12 mouse cellular contexts compared by ENCODE assay signal in the genomic region with DNA sequence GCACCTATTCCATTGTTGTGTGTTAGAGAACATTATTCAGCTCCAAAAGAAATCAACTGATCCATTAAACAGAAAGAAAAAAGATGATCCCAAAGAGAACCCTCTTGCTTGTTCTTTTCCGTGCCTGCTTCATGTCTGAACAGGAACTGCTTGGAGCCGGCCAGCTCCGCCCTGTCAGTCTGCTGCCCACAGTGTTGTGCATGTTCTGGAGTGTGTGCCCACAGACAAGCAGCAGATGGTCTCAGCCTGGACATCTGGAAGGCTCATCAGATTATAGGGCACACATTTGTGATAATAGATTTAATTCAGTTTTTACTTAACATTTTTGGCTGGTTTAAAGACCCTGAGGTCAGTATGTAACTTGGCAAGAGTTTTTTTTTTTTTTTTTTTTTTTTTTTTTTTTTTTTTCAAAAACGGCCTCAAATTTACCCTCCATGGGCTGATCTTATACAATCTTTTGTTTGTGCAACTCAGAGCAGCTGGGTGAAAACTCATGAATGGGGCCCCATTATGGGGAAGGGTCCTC.
DNase-seq lines count a peak whose midpoint lies in the region; ATAC-seq lines count a peak whose summit lies in the region.
"Had no signal": no experiment of that assay in that cellular context is flagged by ENCODE, and none has a peak within 500 bp of the region (broad histone marks: within the 10 kb centered on the region; RNA-seq: fewer than 3 reads in every experiment).

No protein-coding gene starts in this region.

- DNase-seq in embryonic facial prominence, embryonic 14.5 days (ENCODE audit: low spot score), result no peak
- DNase-seq in embryonic facial prominence, embryonic 10.5 days (ENCODE audit: low spot score), result no peak
- DNase-seq in retina, postnatal 1 day, result peak; percentile 60
- DNase-seq in retina, embryonic 14.5 days (ENCODE audit: low spot score), result no peak
- peak; percentile 13 to 52 for DNase-seq in layer of hippocampus, adult 8-10 months (ENCODE audit: low spot score in 2 of 2)
- no peak for DNase-seq in thymus, postnatal 0 days (ENCODE audit: low spot score)
- DNase-seq: kidney, adult 18-20 months; lung, adult 2 months had no signal

- no peak overlapping the region for H3K9ac ChIP-seq in embryonic facial prominence, embryonic 14.5 days (ENCODE audit: low read depth, low read length)
- no peak overlapping the region for H3K9ac ChIP-seq in stomach, embryonic 15.5 days
- H3K9ac ChIP-seq: heart, embryonic 13.5 days; midbrain, embryonic 13.5 days had no signal

- no peak overlapping the region for H3K27ac ChIP-seq in embryonic facial prominence, embryonic 14.5 days (replicated peaks; ENCODE audit: low read depth, low read length)
- no peak overlapping the region for H3K27ac ChIP-seq in embryonic facial prominence, embryonic 10.5 days (replicated peaks)
- no peak overlapping the region for H3K27ac ChIP-seq in stomach, embryonic 15.5 days
- H3K27ac ChIP-seq: heart, embryonic 13.5 days; midbrain, embryonic 13.5 days had no signal

- no peak overlapping the region for H3K4me2 ChIP-seq in embryonic facial prominence, embryonic 14.5 days (ENCODE audit: low read depth, low read length)
- H3K4me2 ChIP-seq in stomach, embryonic 15.5 days, result no peak overlapping the region
- H3K4me2 ChIP-seq: heart, embryonic 13.5 days; midbrain, embryonic 13.5 days had no signal

- H3K9me3 ChIP-seq in embryonic facial prominence, embryonic 14.5 days (ENCODE audit: control insufficient read depth, low read length), result no peaks in the 10 kb centered on the region
- no peaks in the 10 kb centered on the region for H3K9me3 ChIP-seq in embryonic facial prominence, embryonic 10.5 days
- H3K9me3 ChIP-seq in stomach, embryonic 15.5 days, result no peaks in the 10 kb centered on the region
- H3K9me3 ChIP-seq: heart, embryonic 13.5 days; midbrain, embryonic 13.5 days had no signal

- peak; percentile 30; the same call in 1 of the 2 replicates for ATAC-seq in embryonic facial prominence, embryonic 14.5 days (ENCODE audit: low read depth)
- peak; percentile 43; the same call in 1 of the 2 replicates for ATAC-seq in stomach, embryonic 15.5 days (ENCODE audit: insufficient read depth, low FRiP score, low read depth)
- no peak for ATAC-seq in megakaryocyte-erythroid progenitor cell, adult 5-6 weeks (replicated peaks; ENCODE audit: low FRiP score, low TSS enrichment, poor library complexity, severe bottlenecking)
- ATAC-seq: midbrain, embryonic 13.5 days had no signal

- H3K36me3 ChIP-seq in embryonic facial prominence, embryonic 14.5 days (ENCODE audit: control insufficient read depth, insufficient read depth, low read length), result no peaks in the 10 kb centered on the region
- H3K36me3 ChIP-seq in embryonic facial prominence, embryonic 10.5 days (replicated peaks), result no peaks in the 10 kb centered on the region
- no peaks in the 10 kb centered on the region for H3K36me3 ChIP-seq in stomach, embryonic 15.5 days
- H3K36me3 ChIP-seq: heart, embryonic 13.5 days; midbrain, embryonic 13.5 days had no signal

- WGBS in embryonic facial prominence, embryonic 14.5 days, result 48% methylated on average over 4 of the region's 4 CpGs
- 69% methylated on average over 4 of the region's 4 CpGs for WGBS in embryonic facial prominence, embryonic 10.5 days
- 62% methylated on average over 4 of the region's 4 CpGs for WGBS in stomach, embryonic 15.5 days

- H3K4me1 ChIP-seq in embryonic facial prominence, embryonic 14.5 days (ENCODE audit: control insufficient read depth, insufficient read depth, low read length), result no peaks in the 10 kb centered on the region
- H3K4me1 ChIP-seq in embryonic facial prominence, embryonic 10.5 days, result peaks cover 11% of the 10 kb centered on the region
- H3K4me1 ChIP-seq in stomach, embryonic 15.5 days, result no peaks in the 10 kb centered on the region
- H3K4me1 ChIP-seq: heart, embryonic 13.5 days; midbrain, embryonic 13.5 days had no signal

- no peak overlapping the region for H3K4me3 ChIP-seq in embryonic facial prominence, embryonic 14.5 days (ENCODE audit: low read depth, low read length)
- H3K4me3 ChIP-seq in embryonic facial prominence, embryonic 10.5 days, result no peak overlapping the region
- H3K4me3 ChIP-seq in stomach, embryonic 15.5 days (replicated peaks), result no peak overlapping the region
- H3K4me3 ChIP-seq: heart, embryonic 13.5 days; midbrain, embryonic 13.5 days had no signal

- no peaks in the 10 kb centered on the region for H3K27me3 ChIP-seq in embryonic facial prominence, embryonic 14.5 days (replicated peaks; ENCODE audit: control insufficient read depth, insufficient read depth, low read length)
- no peaks in the 10 kb centered on the region for H3K27me3 ChIP-seq in embryonic facial prominence, embryonic 10.5 days (replicated peaks; ENCODE audit: low read depth, poor library complexity, severe bottlenecking)
- no peaks in the 10 kb centered on the region for H3K27me3 ChIP-seq in stomach, embryonic 15.5 days (replicated peaks)
- H3K27me3 ChIP-seq: heart, embryonic 13.5 days; midbrain, embryonic 13.5 days had no signal

Comparison
In these comparisons a context has a peak if more than half of its experiments do, and no peak if none do; other contexts are left out.
1. DNase-seq: peak in retina, postnatal 1 day (single experiment) and layer of hippocampus, adult 8-10 months (2 of 2); none in embryonic facial prominence, embryonic 14.5 days (single experiment), embryonic facial prominence, embryonic 10.5 days (single experiment), retina, embryonic 14.5 days (single experiment) and thymus, postnatal 0 days (single experiment).